Mouse (Mus musculus) erythroid progenitor cell, adult 5-6 weeks (primary cell): ENCODE results near the gene Shc1. TPM values are rescaled to one million over a fixed set of nuclear protein-coding genes. Genes with fewer than 3 reads are reported as not detected.

ENCODE experiments used
- total RNA-seq, 2 experiments: library from RNA; stranded (forward) in 1 of 2; stranded (reverse) in 1 of 2; fragments of 150-400 nt in 1 of 2; fragments of 186-747, 209-891 nt in 1 of 2; gene quantifications; 2 replicates each; pipeline versions ENCODE4 v1.2.3 to v1.2.4; 2015 to 2017; ENCODE audit warnings: low replicate concordance in 2 of 2

The Shc1 gene
- total RNA-seq, 2 experiments from 2014 or later, result 59.3 to 77.1 TPM

Other genes with a start within 250 kb of the Shc1 start
- gene Scamp3, start 241.0 kb upstream of the Shc1 start, total RNA-seq (2015; ENCODE audit: low replicate concordance), result 19.3 and 33.9 TPM in 2 replicates
- gene Scamp3, start 241.0 kb upstream of the Shc1 start, total RNA-seq (2017; ENCODE audit: low replicate concordance), result 3.6 and 8.0 TPM in 2 replicates
- 5.0 and 5.4 TPM in 2 replicates for gene Fam189b, start 235.3 kb upstream of the Shc1 start, total RNA-seq (2015; ENCODE audit: low replicate concordance)
- 2.6 TPM in 1 of 2 replicates, not detected in the other for gene Fam189b, start 235.3 kb upstream of the Shc1 start, total RNA-seq (2017; ENCODE audit: low replicate concordance)
- 27.4 and 36.5 TPM in 2 replicates for gene Gba, start 215.5 kb upstream of the Shc1 start, total RNA-seq (2015; ENCODE audit: low replicate concordance)
- gene Gba, start 215.5 kb upstream of the Shc1 start, total RNA-seq (2017; ENCODE audit: low replicate concordance), result 16.8 and 18.1 TPM in 2 replicates
- not detected in 2 replicates for gene Thbs3, start 203.3 kb upstream of the Shc1 start, total RNA-seq (2015; ENCODE audit: low replicate concordance)
- not detected in 2 replicates for gene Thbs3, start 203.3 kb upstream of the Shc1 start, total RNA-seq (2017; ENCODE audit: low replicate concordance)
- gene Mtx1, start 191.4 kb upstream of the Shc1 start, total RNA-seq (2015; ENCODE audit: low replicate concordance), result 8.6 and 21.0 TPM in 2 replicates
- gene Mtx1, start 191.4 kb upstream of the Shc1 start, total RNA-seq (2017; ENCODE audit: low replicate concordance), result 14.5 and 15.8 TPM in 2 replicates
- gene Muc1, start 189.4 kb upstream of the Shc1 start, total RNA-seq (2015; ENCODE audit: low replicate concordance), result not detected in 2 replicates
- not detected in 2 replicates for gene Muc1, start 189.4 kb upstream of the Shc1 start, total RNA-seq (2017; ENCODE audit: low replicate concordance)
- gene Krtcap2, start 172.5 kb upstream of the Shc1 start, total RNA-seq (2015; ENCODE audit: low replicate concordance), result 39.0 and 64.2 TPM in 2 replicates
- gene Krtcap2, start 172.5 kb upstream of the Shc1 start, total RNA-seq (2017; ENCODE audit: low replicate concordance), result 7.2 and 29.1 TPM in 2 replicates
- gene Trim46, start 172.1 kb upstream of the Shc1 start, total RNA-seq (2015; ENCODE audit: low replicate concordance), result 1.3 TPM in 1 of 2 replicates, not detected in the other
- gene Trim46, start 172.1 kb upstream of the Shc1 start, total RNA-seq (2017; ENCODE audit: low replicate concordance), result not detected in 2 replicates
- gene Dpm3, start 159.1 kb upstream of the Shc1 start, total RNA-seq (2015; ENCODE audit: low replicate concordance), result 16.8 and 18.4 TPM in 2 replicates
- gene Dpm3, start 159.1 kb upstream of the Shc1 start, total RNA-seq (2017; ENCODE audit: low replicate concordance), result 8.3 TPM in 1 of 2 replicates, not detected in the other
- 17.7 and 35.6 TPM in 2 replicates for gene Slc50a1, start 147.9 kb upstream of the Shc1 start, total RNA-seq (2015; ENCODE audit: low replicate concordance)
- 3.7 and 9.7 TPM in 2 replicates for gene Slc50a1, start 147.9 kb upstream of the Shc1 start, total RNA-seq (2017; ENCODE audit: low replicate concordance)
- gene Efna1, start 137.3 kb upstream of the Shc1 start, total RNA-seq (2015; ENCODE audit: low replicate concordance), result not detected in 2 replicates
- gene Efna1, start 137.3 kb upstream of the Shc1 start, total RNA-seq (2017; ENCODE audit: low replicate concordance), result not detected in 2 replicates
- gene Efna3, start 95.5 kb upstream of the Shc1 start, total RNA-seq (2015; ENCODE audit: low replicate concordance), result not detected in 2 replicates
- not detected in 2 replicates for gene Efna3, start 95.5 kb upstream of the Shc1 start, total RNA-seq (2017; ENCODE audit: low replicate concordance)
- not detected in 2 replicates for gene Efna4, start 80.4 kb upstream of the Shc1 start, total RNA-seq (2015; ENCODE audit: low replicate concordance)
- not detected in 2 replicates for gene Efna4, start 80.4 kb upstream of the Shc1 start, total RNA-seq (2017; ENCODE audit: low replicate concordance)
- 6.5 and 13.8 TPM in 2 replicates for gene Adam15, start 68.4 kb upstream of the Shc1 start, total RNA-seq (2015; ENCODE audit: low replicate concordance)
- 0.77 and 3.5 TPM in 2 replicates for gene Adam15, start 68.4 kb upstream of the Shc1 start, total RNA-seq (2017; ENCODE audit: low replicate concordance)
- not detected in 2 replicates for gene Dcst2, start 56.5 kb upstream of the Shc1 start, total RNA-seq (2015; ENCODE audit: low replicate concordance)
- not detected in 2 replicates for gene Dcst2, start 56.5 kb upstream of the Shc1 start, total RNA-seq (2017; ENCODE audit: low replicate concordance)
- gene Dcst1, start 53.2 kb upstream of the Shc1 start, total RNA-seq (2015; ENCODE audit: low replicate concordance), result not detected in 2 replicates
- not detected in 2 replicates for gene Dcst1, start 53.2 kb upstream of the Shc1 start, total RNA-seq (2017; ENCODE audit: low replicate concordance)
- 2.1 and 7.9 TPM in 2 replicates for gene Zbtb7b, start 23.7 kb upstream of the Shc1 start, total RNA-seq (2015; ENCODE audit: low replicate concordance)
- gene Zbtb7b, start 23.7 kb upstream of the Shc1 start, total RNA-seq (2017; ENCODE audit: low replicate concordance), result 5.1 and 8.9 TPM in 2 replicates
- gene Lenep, start 15.7 kb upstream of the Shc1 start, total RNA-seq (2015; ENCODE audit: low replicate concordance), result 1.4 TPM in 1 of 2 replicates, not detected in the other
- gene Lenep, start 15.7 kb upstream of the Shc1 start, total RNA-seq (2017; ENCODE audit: low replicate concordance), result not detected in 2 replicates
- 1.1 and 5.4 TPM in 2 replicates for gene Flad1, start 6.6 kb upstream of the Shc1 start, total RNA-seq (2015; ENCODE audit: low replicate concordance)
- gene Flad1, start 6.6 kb upstream of the Shc1 start, total RNA-seq (2017; ENCODE audit: low replicate concordance), result 0.68 and 1.3 TPM in 2 replicates
- gene Cks1b, start 60 bp upstream of the Shc1 start, total RNA-seq (2015; ENCODE audit: low replicate concordance), result 245 and 268 TPM in 2 replicates
- 102 and 103 TPM in 2 replicates for gene Cks1b, start 60 bp upstream of the Shc1 start, total RNA-seq (2017; ENCODE audit: low replicate concordance)
- 10.9 and 19.1 TPM in 2 replicates for gene Pygo2, start 11.8 kb downstream of the Shc1 start, total RNA-seq (2015; ENCODE audit: low replicate concordance)
- gene Pygo2, start 11.8 kb downstream of the Shc1 start, total RNA-seq (2017; ENCODE audit: low replicate concordance), result 7.1 and 12.1 TPM in 2 replicates
- gene Pbxip1, start 18.3 kb downstream of the Shc1 start, total RNA-seq (2015; ENCODE audit: low replicate concordance), result 1.8 and 2.1 TPM in 2 replicates
- 2.7 and 4.1 TPM in 2 replicates for gene Pbxip1, start 18.3 kb downstream of the Shc1 start, total RNA-seq (2017; ENCODE audit: low replicate concordance)
- 14.1 and 16.3 TPM in 2 replicates for gene Pmvk, start 36.1 kb downstream of the Shc1 start, total RNA-seq (2015; ENCODE audit: low replicate concordance)
- gene Pmvk, start 36.1 kb downstream of the Shc1 start, total RNA-seq (2017; ENCODE audit: low replicate concordance), result 8.9 and 13.0 TPM in 2 replicates
- not detected in 2 replicates for gene Kcnn3, start 101.7 kb downstream of the Shc1 start, total RNA-seq (2015; ENCODE audit: low replicate concordance)
- gene Kcnn3, start 101.7 kb downstream of the Shc1 start, total RNA-seq (2017; ENCODE audit: low replicate concordance), result not detected in 2 replicates